Mouse (Mus musculus) heart, embryonic 16.5 days (tissue): Measurements from ENCODE around the gene Clec10a. TPM values are rescaled to one million over a fixed set of nuclear protein-coding genes. Genes with fewer than 3 reads are reported as not detected.

Experiments used
- ATAC-seq: fragments of 200-750 bp; cut with Nextera tagmentation; replicated peaks from 2 replicates; pipeline ENCODE4 v1.8.0; 2017; ENCODE audit warnings: moderate number of reproducible peaks; ENCODE audit not compliant: insufficient read depth, low FRiP score; ENCODE audit errors: extremely low read depth
- H3K27ac ChIP-seq: fragments of 300-500 bp; sonication (generic); 2 replicates; pipeline ENCODE4 v1.5.1; 2014; ENCODE audit warnings: mild to moderate bottlenecking, low read length, control low read depth, moderate library complexity
- H3K27me3 ChIP-seq: fragments of 300-500 bp; sonication (generic); 2 replicates; pipeline ENCODE4 v1.6.1; 2014; ENCODE audit warnings: low read length, mixed read lengths; ENCODE audit not compliant: control insufficient read depth, insufficient read depth
- H3K36me3 ChIP-seq: fragments of 300-500 bp; sonication (generic); 2 replicates; pipeline ENCODE4 v1.6.1; 2014; ENCODE audit not compliant: control insufficient read depth, insufficient read depth
- H3K4me1 ChIP-seq: fragments of 300-500 bp; sonication (generic); 2 replicates; pipeline ENCODE4 v1.6.1; 2014; ENCODE audit warnings: low read length, mixed read lengths; ENCODE audit not compliant: control insufficient read depth, insufficient read depth
- H3K4me2 ChIP-seq: fragments of 300-500 bp; sonication (generic); 2 replicates; pipeline ENCODE4 v1.6.1; 2014; ENCODE audit warnings: low read depth, mild to moderate bottlenecking, control low read depth, low read length
- H3K4me3 ChIP-seq: fragments of 300-500 bp; sonication (generic); 2 replicates; pipeline ENCODE4 v1.5.1; 2014; ENCODE audit warnings: mild to moderate bottlenecking, control low read depth, low read length
- H3K9ac ChIP-seq: fragments of 300-500 bp; sonication (generic); 2 replicates; pipeline ENCODE4 v1.6.1; 2014; ENCODE audit warnings: low read length, control low read depth
- H3K9me3 ChIP-seq: fragments of 300-500 bp; sonication (generic); replicated peaks from 2 replicates; pipeline ENCODE4 v1.6.1; 2016; ENCODE audit warnings: low read length; ENCODE audit not compliant: control insufficient read depth
- WGBS: fragments of 180-500 bp; shearing (Covaris S2); extraction: QIAGEN DNeasy Blood & Tissue Kit; methylation state at CpG from one replicate; pipeline ENCODE4 v1.1.7; 2014; 5-methylcytosine and 5-hydroxymethylcytosine counted together
- polyA plus RNA-seq: library from polyadenylated mRNA; unstranded; fragments of >200 nt; fragmentation: Nextera tagmentation; extraction: Ambion mirVana; gene quantifications from 2 replicates; pipeline ENCODE4 v1.2.1, GENCODE M21; 2015

The Clec10a gene
- polyA plus RNA-seq, 1 experiment from 2014 or later = 1.1 TPM

DNA sequence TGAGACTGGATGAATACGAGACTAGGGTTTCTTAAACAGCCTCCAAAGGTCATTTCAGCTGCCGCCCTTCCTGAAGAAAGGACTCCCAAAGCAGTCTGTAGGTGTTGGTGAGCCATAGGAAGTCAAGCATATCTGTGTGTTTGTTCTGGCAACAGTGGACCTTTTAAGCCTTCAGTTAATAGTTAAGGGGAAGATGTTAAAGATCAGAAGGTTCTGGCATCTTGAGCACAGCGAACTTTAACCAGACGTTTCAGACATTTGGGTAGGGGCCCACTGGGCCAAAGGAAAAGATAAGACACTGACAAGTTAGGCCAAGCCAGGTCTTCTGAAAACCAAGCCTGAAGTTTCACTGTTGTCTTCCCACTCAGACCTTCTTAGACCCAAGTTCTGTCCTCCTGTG, 62.0 kb downstream of the Clec10a start:
- no peak for ATAC-seq
- 66% methylated on average over 4 of the region's 4 CpGs for WGBS
- Histone ChIP-seq H3K27ac (no peak overlapping the region), H3K9me3 (no peaks in the 10 kb centered on the region), H3K27me3 (peaks cover 41% of the 10 kb centered on the region), H3K4me3 (no peak overlapping the region), H3K36me3 (no peaks in the 10 kb centered on the region), H3K4me2 (no peak overlapping the region), H3K9ac (no peak overlapping the region), H3K4me1 (peaks cover 26% of the 10 kb centered on the region)

DNA sequence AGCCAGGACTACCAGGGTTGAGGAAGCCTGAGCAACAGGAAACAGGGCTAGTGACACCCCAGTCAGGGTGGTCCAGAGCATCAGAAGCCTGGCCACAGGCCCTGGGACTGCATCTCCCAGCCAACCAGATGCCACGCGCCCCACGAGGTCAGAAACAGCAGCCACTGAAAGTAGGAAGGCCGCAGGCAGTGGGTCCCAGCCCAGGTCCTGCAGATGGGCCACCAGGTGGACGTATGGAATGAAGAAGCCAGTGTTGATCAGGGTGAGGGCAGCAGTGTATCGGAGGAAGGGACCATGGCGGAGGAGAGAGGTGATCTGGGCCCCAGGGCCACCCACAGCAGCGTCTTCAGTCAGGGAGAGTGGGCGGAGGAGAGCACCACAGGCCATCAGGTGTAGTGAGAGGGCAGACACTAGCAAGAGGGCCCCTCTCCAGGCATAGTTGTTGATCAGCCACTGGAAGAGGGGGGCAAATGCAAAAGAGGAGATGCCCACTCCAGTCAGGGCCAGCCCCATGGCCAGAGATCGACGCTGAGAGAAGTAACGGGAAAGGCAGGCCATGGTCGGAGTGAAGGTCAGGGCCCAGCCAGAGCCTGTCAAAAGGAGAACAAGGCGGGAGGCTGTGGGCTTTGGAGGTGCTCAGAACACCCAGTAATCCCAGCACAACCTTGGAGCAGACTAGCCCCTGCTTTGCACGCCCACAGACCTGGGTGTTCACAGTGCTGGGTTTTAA, 62.9 kb downstream of the Clec10a start:
- H3K4me1 ChIP-seq = peaks cover 23% of the 10 kb centered on the region
- ATAC-seq = no peak
- H3K9ac ChIP-seq = no peak overlapping the region
- 92% methylated on average over 15 of the region's 15 CpGs for WGBS
- H3K27ac ChIP-seq = no peak overlapping the region
- H3K36me3 ChIP-seq = no peaks in the 10 kb centered on the region
- H3K4me3 ChIP-seq = no peak overlapping the region
- H3K27me3 ChIP-seq = peaks cover 34% of the 10 kb centered on the region
- no peaks in the 10 kb centered on the region for H3K9me3 ChIP-seq
- H3K4me2 ChIP-seq = no peak overlapping the region

DNA sequence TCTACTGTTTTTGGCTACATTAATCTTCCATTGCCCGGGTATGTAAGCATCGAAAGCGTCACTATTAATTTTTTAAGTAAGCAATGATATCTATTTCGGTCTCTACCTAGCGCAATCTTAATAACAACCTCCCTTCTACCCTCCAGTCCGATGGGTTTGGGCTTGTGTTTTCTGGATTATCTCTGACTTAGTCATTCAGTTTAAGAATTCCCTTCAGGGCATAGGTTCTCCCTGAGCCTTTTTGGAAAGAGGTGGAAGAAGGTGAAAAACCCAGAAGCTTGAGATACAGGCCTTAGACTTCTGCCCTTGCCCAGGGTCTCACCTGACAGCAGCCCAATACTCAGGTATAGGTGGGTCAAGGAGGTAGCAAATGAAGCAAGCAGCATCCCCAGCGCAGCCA, 63.9 kb downstream of the Clec10a start:
- no peak overlapping the region for H3K27ac ChIP-seq
- no peaks in the 10 kb centered on the region for H3K9me3 ChIP-seq
- peaks cover 14% of the 10 kb centered on the region for H3K4me1 ChIP-seq
- no peaks in the 10 kb centered on the region for H3K36me3 ChIP-seq
- H3K4me2 ChIP-seq = peak overlapping the region; percentile 99
- H3K27me3 ChIP-seq = peaks cover 28% of the 10 kb centered on the region
- ATAC-seq = no peak
- peak overlapping the region; percentile 82 for H3K9ac ChIP-seq
- 69% methylated on average over 7 of the region's 7 CpGs for WGBS
- H3K4me3 ChIP-seq = peak overlapping the region; percentile 70

DNA sequence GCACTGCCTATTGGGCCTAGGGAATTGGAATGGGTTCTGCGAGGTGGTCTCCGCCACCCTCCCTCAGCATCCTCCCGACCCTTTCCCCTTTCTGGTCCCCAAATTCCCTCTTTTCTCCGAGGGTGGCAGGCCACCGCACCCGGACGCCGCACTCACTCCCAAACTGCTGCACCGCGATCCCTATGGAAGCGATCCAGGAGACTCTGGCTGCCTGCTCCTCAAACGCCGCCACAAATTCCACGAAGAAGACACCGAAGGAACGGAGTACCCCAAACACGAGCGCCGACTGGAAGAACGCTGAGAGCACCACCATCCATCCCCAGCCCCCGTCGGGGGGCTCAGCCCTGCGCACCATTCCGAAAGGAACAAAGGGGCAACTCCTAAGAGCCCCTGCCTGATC, 64.3 kb downstream of the Clec10a start:
- peaks cover 26% of the 10 kb centered on the region for H3K27me3 ChIP-seq

More for the DNA sequence above, 64.3 kb downstream of the Clec10a start:
- WGBS = 2% methylated on average over 24 of the region's 24 CpGs
- Histone ChIP-seq H3K4me3 (peak overlapping the region; percentile 70), H3K4me2 (peak overlapping the region; percentile 99), H3K9ac (peak overlapping the region; percentile 82), H3K36me3 (no peaks in the 10 kb centered on the region), H3K27ac (peak overlapping the region; percentile 91), H3K4me1 (peaks cover 13% of the 10 kb centered on the region; the same call in 1 of the 2 replicates), H3K9me3 (no peaks in the 10 kb centered on the region)
- ATAC-seq = no peak

Other genes starting within 250 kb of the Clec10a start
- gene Gps2, start 242.3 kb upstream of the Clec10a start, polyA plus RNA-seq = 50.1 and 51.2 TPM in 2 replicates
- 1,137 and 1,317 TPM in 2 replicates for gene Eif5a, start 234.2 kb upstream of the Clec10a start, polyA plus RNA-seq
- gene Ybx2, start 220.4 kb upstream of the Clec10a start, polyA plus RNA-seq = 5.3 and 7.3 TPM in 2 replicates
- 56.1 and 58.4 TPM in 2 replicates for gene Slc2a4, start 208.0 kb upstream of the Clec10a start, polyA plus RNA-seq
- gene Cldn7, start 191.4 kb upstream of the Clec10a start, polyA plus RNA-seq = 7.5 and 14.4 TPM in 2 replicates
- 23.9 and 25.0 TPM in 2 replicates for gene Ctdnep1, start 175.0 kb upstream of the Clec10a start, polyA plus RNA-seq
- gene Elp5, start 173.7 kb upstream of the Clec10a start, polyA plus RNA-seq = 111 and 116 TPM in 2 replicates
- 421 and 428 TPM in 2 replicates for gene Gabarap, start 165.1 kb upstream of the Clec10a start, polyA plus RNA-seq
- gene Phf23, start 160.4 kb upstream of the Clec10a start, polyA plus RNA-seq = 42.0 and 43.9 TPM in 2 replicates
- gene Dvl2, start 155.6 kb upstream of the Clec10a start, polyA plus RNA-seq = 17.1 and 19.2 TPM in 2 replicates
- 276 and 298 TPM in 2 replicates for gene Acadvl, start 140.8 kb upstream of the Clec10a start, polyA plus RNA-seq
- gene Dlg4, start 139.3 kb upstream of the Clec10a start, polyA plus RNA-seq = 4.6 and 4.7 TPM in 2 replicates
- gene Asgr1, start 102.1 kb upstream of the Clec10a start, polyA plus RNA-seq = not detected in 2 replicates
- 0.22 TPM in 1 of 2 replicates, not detected in the other for gene Asgr2, start 63.6 kb upstream of the Clec10a start, polyA plus RNA-seq
- 0.64 and 1.1 TPM in 2 replicates for gene Mgl2, start 25.9 kb upstream of the Clec10a start, polyA plus RNA-seq
- gene Slc16a11, start 56.6 kb downstream of the Clec10a start, polyA plus RNA-seq = 0.33 and 0.41 TPM in 2 replicates
- gene Slc16a13, start 64.9 kb downstream of the Clec10a start, polyA plus RNA-seq = 5.0 and 5.6 TPM in 2 replicates
- 18.1 and 20.2 TPM in 2 replicates for gene Bcl6b, start 73.6 kb downstream of the Clec10a start, polyA plus RNA-seq
- gene 0610010K14Rik, start 81.7 kb downstream of the Clec10a start, polyA plus RNA-seq = 116 and 121 TPM in 2 replicates
- 8.2 and 9.0 TPM in 2 replicates for gene Gm21988, start 83.6 kb downstream of the Clec10a start, polyA plus RNA-seq
- gene Rnasek, start 83.6 kb downstream of the Clec10a start, polyA plus RNA-seq = 218 and 227 TPM in 2 replicates
- gene Alox12, start 99.2 kb downstream of the Clec10a start, polyA plus RNA-seq = 3.5 and 4.2 TPM in 2 replicates
- gene Alox12e, start 166.4 kb downstream of the Clec10a start, polyA plus RNA-seq = 2.8 and 7.2 TPM in 2 replicates
- gene Alox15, start 195.8 kb downstream of the Clec10a start, polyA plus RNA-seq = 0.56 and 1.1 TPM in 2 replicates